In the genomic region with DNA sequence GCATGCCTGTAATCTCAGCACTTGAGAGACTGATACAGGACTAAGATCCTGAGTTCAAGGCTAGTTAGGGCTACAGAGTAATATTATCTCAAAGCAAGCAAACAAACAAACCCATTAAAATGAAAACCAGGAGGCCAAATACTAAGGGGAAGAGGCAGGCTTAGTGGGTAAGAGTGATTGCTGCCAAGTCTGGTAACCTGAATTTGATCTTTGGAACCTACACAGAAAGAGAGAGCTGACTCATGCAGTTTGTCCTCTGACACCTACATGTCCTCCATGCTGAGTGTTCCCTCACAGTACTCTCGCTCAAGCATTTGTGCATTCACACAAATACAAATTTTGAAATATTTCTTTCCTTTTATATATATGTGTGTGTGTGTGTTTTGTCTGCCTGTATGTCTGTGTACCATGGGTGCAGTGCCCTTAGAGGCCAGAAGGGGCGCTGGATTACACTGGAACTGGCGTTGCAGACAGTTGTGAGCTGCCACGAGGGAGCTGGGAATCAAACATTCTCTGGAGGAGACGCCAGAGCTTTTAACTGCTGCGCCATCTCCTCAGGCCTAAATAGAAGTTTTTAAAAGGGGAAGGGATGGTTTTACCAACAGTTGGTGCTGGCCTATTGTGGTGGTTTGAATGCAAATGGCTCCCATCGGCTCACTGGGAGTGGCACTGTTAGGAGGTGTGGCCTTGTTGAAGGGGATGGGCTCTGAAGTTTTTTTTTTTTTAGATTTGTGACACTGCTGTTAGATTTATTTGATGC, we compare ENCODE assay signal across 22 mouse cellular contexts. TPM values are rescaled to one million over a fixed set of nuclear protein-coding genes. Genes with fewer than 3 reads are reported as not detected.
A peak's percentile ranks its signal among the peaks of the same experiment; 100 is the strongest.
DNase-seq lines count a peak whose midpoint lies in the region; ATAC-seq and TF ChIP-seq lines count a peak whose summit lies in the region.
"Had no signal": no experiment of that assay in that cellular context is flagged by ENCODE, and none has a peak within 500 bp of the region (broad histone marks: within the 10 kb centered on the region; RNA-seq: fewer than 3 reads in every experiment).

No protein-coding gene starts in this region.

- no peaks in the 10 kb centered on the region for H3K4me1 ChIP-seq in hindbrain, postnatal 0 days (ENCODE audit: insufficient read depth, low read length)
- H3K4me1 ChIP-seq in hindbrain, embryonic 16.5 days (ENCODE audit: control insufficient read depth, insufficient read depth, low read depth, low read length): no peaks in the 10 kb centered on the region
- no peaks in the 10 kb centered on the region for H3K4me1 ChIP-seq in lung, embryonic 14.5 days (ENCODE audit: insufficient read depth)
- no peaks in the 10 kb centered on the region for H3K4me1 ChIP-seq in lung, adult 2 months (ENCODE audit: control insufficient read depth, insufficient read depth, low read length)
- no peaks in the 10 kb centered on the region for H3K4me1 ChIP-seq in ES-E14 (ENCODE audit: control insufficient read depth in 2 of 2, insufficient read depth in 2 of 2, low read length in 2 of 2, poor library complexity in 1 of 2)
- H3K4me1 ChIP-seq: embryonic facial prominence, embryonic 15.5 days; forebrain, embryonic 12.5 days; heart, embryonic 12.5 days; limb, embryonic 10.5 days; megakaryocyte, embryonic 14.5 days; stomach, embryonic 15.5 days had no signal

- no peaks in the 10 kb centered on the region for H3K27me3 ChIP-seq in hindbrain, postnatal 0 days (ENCODE audit: insufficient read depth, low read length)
- H3K27me3 ChIP-seq in hindbrain, embryonic 16.5 days (replicated peaks; ENCODE audit: control insufficient read depth, insufficient read depth, low read length): no peaks in the 10 kb centered on the region
- H3K27me3 ChIP-seq in lung, embryonic 14.5 days (ENCODE audit: insufficient read depth, low read length): no peaks in the 10 kb centered on the region
- H3K27me3 ChIP-seq: embryonic facial prominence, embryonic 15.5 days; heart, embryonic 12.5 days; neural tube, embryonic 13.5 days; Patski; stomach, embryonic 15.5 days had no signal

- no peak overlapping the region for H3K9ac ChIP-seq in hindbrain, postnatal 0 days (replicated peaks; ENCODE audit: low read length)
- H3K9ac ChIP-seq in hindbrain, embryonic 16.5 days (ENCODE audit: low read depth, low read length): no peak overlapping the region
- no peak overlapping the region for H3K9ac ChIP-seq in lung, embryonic 14.5 days
- H3K9ac ChIP-seq in ES-E14 (ENCODE audit: insufficient read depth, low read depth, low read length, poor library complexity, severe bottlenecking): peak overlapping the region; percentile 34; the same call in 1 of the 2 replicates
- H3K9ac ChIP-seq: embryonic facial prominence, embryonic 15.5 days; forebrain, embryonic 12.5 days; heart, embryonic 12.5 days; neural tube, embryonic 13.5 days; stomach, embryonic 15.5 days had no signal

- TF ChIP-seq POLR2A in lung, adult 2 months (IDR thresholded peaks at IDR 0.05; ENCODE audit: borderline replicate concordance, extremely low read depth, low read depth, low read length): no peak

- H3K27ac ChIP-seq in hindbrain, postnatal 0 days: no peak overlapping the region
- H3K27ac ChIP-seq in hindbrain, embryonic 16.5 days (ENCODE audit: low read depth, low read length): no peak overlapping the region
- no peak overlapping the region for H3K27ac ChIP-seq in lung, embryonic 14.5 days (ENCODE audit: low read depth)
- H3K27ac ChIP-seq in ES-E14 (ENCODE audit: insufficient read depth, low read depth, low read length, poor library complexity, severe bottlenecking): no peak overlapping the region; the same call in 1 of the 2 replicates
- H3K27ac ChIP-seq: embryonic facial prominence, embryonic 15.5 days; forebrain, embryonic 12.5 days; limb, embryonic 10.5 days; neural tube, embryonic 13.5 days; stomach, embryonic 15.5 days had no signal

- DNase-seq in hindbrain, postnatal 0 days (ENCODE audit: low spot score): no peak
- DNase-seq in lung, embryonic 14.5 days: no peak
- no peak for DNase-seq in lung, adult 2 months
- DNase-seq in ES-E14 (ENCODE audit: low read depth, low spot score): peak; percentile 73
- peak; percentile 13 for DNase-seq in induced T-regulatory cell, adult 2 months (ENCODE audit: low read depth)
- no peak for DNase-seq in frontal cortex, postnatal 14 days (ENCODE audit: low spot score in 2 of 2)
- DNase-seq in layer of hippocampus, postnatal 10 days (ENCODE audit: low spot score in 2 of 2): no peak
- DNase-seq: adrenal gland, adult 2 months; heart, postnatal 36 days; kidney, postnatal 36 days; lung, adult 18-20 months; thymus, postnatal 36 days had no signal

- in situ Hi-C loops in ES-E14 (cut with MboI; ENCODE audit: low sequenced_read_pairs in 2 of 2, unreplicated experiment in 2 of 2): no loop called here

- no peaks in the 10 kb centered on the region for H3K9me3 ChIP-seq in hindbrain, postnatal 0 days (ENCODE audit: low read length)
- H3K9me3 ChIP-seq in hindbrain, embryonic 16.5 days (ENCODE audit: control insufficient read depth, low read length): no peaks in the 10 kb centered on the region
- H3K9me3 ChIP-seq in lung, embryonic 14.5 days (ENCODE audit: low read depth, low read length): no peaks in the 10 kb centered on the region
- no peaks in the 10 kb centered on the region for H3K9me3 ChIP-seq in ES-E14 (ENCODE audit: control insufficient read depth, insufficient read depth, low read depth, low read length)
- H3K9me3 ChIP-seq: embryonic facial prominence, embryonic 15.5 days; heart, embryonic 12.5 days; limb, embryonic 10.5 days; neural tube, embryonic 13.5 days; stomach, embryonic 15.5 days had no signal

- H3K36me3 ChIP-seq in hindbrain, postnatal 0 days (ENCODE audit: insufficient read depth, low read length): no peaks in the 10 kb centered on the region
- no peaks in the 10 kb centered on the region for H3K36me3 ChIP-seq in hindbrain, embryonic 16.5 days (ENCODE audit: control insufficient read depth, insufficient read depth, low read length)
- H3K36me3 ChIP-seq in lung, embryonic 14.5 days (ENCODE audit: insufficient read depth): no peaks in the 10 kb centered on the region
- no peaks in the 10 kb centered on the region for H3K36me3 ChIP-seq in ES-E14 (ENCODE audit: control insufficient read depth, insufficient read depth, low read length, poor library complexity, severe bottlenecking)
- H3K36me3 ChIP-seq: embryonic facial prominence, embryonic 15.5 days; forebrain, embryonic 12.5 days; heart, embryonic 12.5 days; limb, embryonic 10.5 days; neural tube, embryonic 13.5 days; stomach, embryonic 15.5 days had no signal

- H3K4me3 ChIP-seq in hindbrain, postnatal 0 days (ENCODE audit: low read length): no peak overlapping the region
- no peak overlapping the region for H3K4me3 ChIP-seq in hindbrain, embryonic 16.5 days (ENCODE audit: low read length)
- no peak overlapping the region for H3K4me3 ChIP-seq in lung, embryonic 14.5 days (ENCODE audit: low read depth, low read length)
- no peak overlapping the region for H3K4me3 ChIP-seq in lung, adult 2 months (replicated peaks; ENCODE audit: extremely low read depth, low read depth, low read length)
- H3K4me3 ChIP-seq in ES-E14 (ENCODE audit: insufficient read depth in 1 of 2, low read depth in 1 of 2, low read length in 2 of 2, poor library complexity in 1 of 2, severe bottlenecking in 1 of 2): peak overlapping the region; percentile 7 to 17; a peak in 2 of 4 replicates
- H3K4me3 ChIP-seq: embryonic facial prominence, embryonic 15.5 days; forebrain, embryonic 12.5 days; heart, embryonic 12.5 days; limb, embryonic 10.5 days; megakaryocyte, embryonic 14.5 days; neural tube, embryonic 13.5 days; stomach, embryonic 15.5 days had no signal

- WGBS in hindbrain, postnatal 0 days: 67% methylated on average over 7 of the region's 7 CpGs
- 73% methylated on average over 7 of the region's 7 CpGs for WGBS in hindbrain, embryonic 16.5 days
- 63% methylated on average over 7 of the region's 7 CpGs for WGBS in lung, embryonic 14.5 days
- WGBS in lung, adult 2 months: 69% methylated on average over 7 of the region's 7 CpGs

- TF ChIP-seq CTCF in hindbrain, postnatal 0 days (IDR thresholded peaks at IDR 0.05; ENCODE audit: low read depth): peak; percentile 25; the same call in 1 of the 2 replicates
- peak; percentile 33 for TF ChIP-seq CTCF in lung, embryonic 14.5 days (IDR thresholded peaks at IDR 0.05; ENCODE audit: low read depth)
- no peak for TF ChIP-seq CTCF in lung, adult 2 months (IDR thresholded peaks at IDR 0.05; ENCODE audit: insufficient read depth, low read length)

- no peak overlapping the region for H3K4me2 ChIP-seq in hindbrain, postnatal 0 days (ENCODE audit: low read depth, low read length)
- H3K4me2 ChIP-seq in hindbrain, embryonic 16.5 days (ENCODE audit: low read length): no peak overlapping the region
- no peak overlapping the region for H3K4me2 ChIP-seq in lung, embryonic 14.5 days
- H3K4me2 ChIP-seq: embryonic facial prominence, embryonic 15.5 days; forebrain, embryonic 12.5 days; heart, embryonic 12.5 days; neural tube, embryonic 13.5 days; stomach, embryonic 15.5 days had no signal

- ATAC-seq in hindbrain, postnatal 0 days: no peak
- no peak for ATAC-seq in hindbrain, embryonic 16.5 days
- ATAC-seq in lung, embryonic 14.5 days (ENCODE audit: insufficient read depth): no peak
- ATAC-seq: Patski had no signal

TF ChIP-seq in ES-E14, 5 proteins besides CTCF, POLR2A, EP300 and RAD21:
- TF ChIP-seq MAFK (IDR thresholded peaks at IDR 0.05; ENCODE audit: insufficient read depth, low read depth, low read length): no peak
- peak; percentile 24; the same call in 1 of the 2 replicates for TF ChIP-seq HCFC1 (IDR thresholded peaks at IDR 0.05; ENCODE audit: borderline replicate concordance, insufficient read depth, low read length)
- TF ChIP-seq ZNF384 (IDR thresholded peaks at IDR 0.05; ENCODE audit: low read depth, low read length): peak; percentile 89

RNA-seq across cellular contexts. Expression of a gene that starts 37.0 kb away (rescaled TPM):
- 29.4 and 30.0 TPM in 2 replicates for total RNA-seq in hindbrain, postnatal 0 days (2014; rRNA removed)
- polyA plus RNA-seq in hindbrain, postnatal 0 days (2015; fragmentation: Nextera tagmentation; extraction: Ambion mirVana): 17.3 and 21.4 TPM in 2 replicates
- 30.3 and 34.5 TPM in 2 replicates for polyA plus RNA-seq in hindbrain, embryonic 16.5 days (2015; fragmentation: Nextera tagmentation; extraction: Ambion mirVana)
- polyA plus RNA-seq in lung, embryonic 14.5 days (2014; fragmentation: Nextera tagmentation; extraction: Ambion mirVana): 36.4 and 36.9 TPM in 2 replicates
- polyA plus RNA-seq in lung, adult 2 months (2012; rRNA removed): 14.5 and 17.9 TPM in 2 replicates
- 29.5 and 31.4 TPM in 2 replicates for total RNA-seq in ES-E14 (2012; rRNA removed)
- 10 to 100 TPM; 34.7 to 38.7 TPM for total RNA-seq in layer of hippocampus, postnatal 10 days (2021)

RNA-seq across cellular contexts. Expression of a gene that starts 44.1 kb away (rescaled TPM):
- total RNA-seq in hindbrain, postnatal 0 days (2014; rRNA removed): 68.7 and 74.1 TPM in 2 replicates
- polyA plus RNA-seq in hindbrain, postnatal 0 days (2015; fragmentation: Nextera tagmentation; extraction: Ambion mirVana): 15.8 and 15.9 TPM in 2 replicates
- 12.8 and 13.6 TPM in 2 replicates for polyA plus RNA-seq in hindbrain, embryonic 16.5 days (2015; fragmentation: Nextera tagmentation; extraction: Ambion mirVana)
- polyA plus RNA-seq in lung, embryonic 14.5 days (2014; fragmentation: Nextera tagmentation; extraction: Ambion mirVana): 2.2 and 2.5 TPM in 2 replicates
- polyA plus RNA-seq in lung, adult 2 months (2012; rRNA removed): 0.46 and 0.48 TPM in 2 replicates
- total RNA-seq in ES-E14 (2012; rRNA removed): 2.1 and 3.5 TPM in 2 replicates
- total RNA-seq in layer of hippocampus, postnatal 10 days (2021): 100 to 1,000 TPM; 102 to 111 TPM
- total RNA-seq: monocyte, adult 5-6 weeks had no signal

Comparison
In these comparisons a context has a peak if more than half of its experiments do, and no peak if none do; other contexts are left out.
1. DNase-seq: peak in ES-E14 (single experiment) and induced T-regulatory cell, adult 2 months (single experiment); none in hindbrain, postnatal 0 days (single experiment), lung, embryonic 14.5 days (single experiment), lung, adult 2 months (single experiment), frontal cortex, postnatal 14 days (0 of 2) and layer of hippocampus, postnatal 10 days (0 of 2).
2. H3K4me3 ChIP-seq: peak in ES-E14 (2 of 2); none in hindbrain, postnatal 0 days (single experiment), hindbrain, embryonic 16.5 days (single experiment), lung, embryonic 14.5 days (single experiment) and lung, adult 2 months (single experiment).